Mouse (Mus musculus): ENCODE results near the gene Dlat. TPM values are rescaled to one million over a fixed set of nuclear protein-coding genes. Genes with fewer than 3 reads are reported as not detected.

Gene Dlat
- polyA plus RNA-seq, 1 experiment from 2014 or later, result 47.4 TPM

DNA sequence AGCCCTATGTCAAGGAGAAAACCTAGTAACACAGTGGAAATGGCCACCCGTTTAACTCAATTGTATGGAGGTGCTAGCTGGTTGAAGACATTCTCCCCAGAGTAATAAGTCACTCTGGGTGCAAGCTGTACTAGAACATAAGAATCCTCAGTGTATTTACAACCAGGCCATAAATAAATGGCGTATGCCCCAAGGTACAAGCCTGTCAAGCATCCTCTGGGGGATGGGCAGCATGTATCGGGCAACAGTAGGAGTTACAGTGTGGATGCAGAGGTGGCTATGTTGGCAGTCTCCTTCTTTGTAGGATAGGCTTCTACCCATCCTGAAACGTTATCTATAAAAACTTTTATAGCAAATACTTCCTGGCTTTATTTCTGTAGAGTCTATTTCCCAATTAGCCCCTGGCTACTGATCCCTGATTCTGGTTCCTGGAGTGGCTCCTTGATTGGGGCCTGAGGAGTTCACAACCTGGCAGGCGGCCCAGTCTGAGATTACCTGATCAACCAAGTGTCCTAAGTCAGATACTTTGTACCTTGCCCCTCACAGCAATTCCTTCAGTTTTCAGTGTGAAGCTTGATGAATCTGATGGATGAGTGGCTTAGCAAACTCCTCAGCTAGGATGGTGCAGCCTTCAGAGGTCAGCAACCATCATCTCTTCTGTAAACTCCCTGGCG, 74.3 kb downstream of the Dlat start:
- H3K4me1 ChIP-seq, result no peaks in the 10 kb centered on the region
- H3K4me3 ChIP-seq, result no peak overlapping the region
- WGBS, result 78% methylated on average over 6 of the region's 6 CpGs
- H3K9ac ChIP-seq, result no peak overlapping the region
- no peaks in the 10 kb centered on the region for H3K9me3 ChIP-seq
- H3K27me3 ChIP-seq, result no peaks in the 10 kb centered on the region
- no peaks in the 10 kb centered on the region for H3K36me3 ChIP-seq
- no peak overlapping the region for H3K27ac ChIP-seq
- ATAC-seq (ENCODE audit: insufficient number of reproducible peaks, insufficient read depth, low FRiP score, low TSS enrichment), result no peak
- no peak overlapping the region for H3K4me2 ChIP-seq (replicated peaks)

Other genes starting within 250 kb of the Dlat start
- gene Plet1, start 165.3 kb downstream of the Dlat start, polyA plus RNA-seq (2016; fragmentation: Nextera tagmentation; extraction: Ambion mirVana), result 1.2 TPM in 2 replicates
- 71.9 and 73.6 TPM in 2 replicates for gene Pts, start 131.1 kb downstream of the Dlat start, polyA plus RNA-seq (2016; fragmentation: Nextera tagmentation; extraction: Ambion mirVana)
- 3.3 and 5.1 TPM in 2 replicates for gene Il18, start 105.0 kb downstream of the Dlat start, polyA plus RNA-seq (2016; fragmentation: Nextera tagmentation; extraction: Ambion mirVana)
- 0.12 TPM in 1 of 2 replicates, not detected in the other for gene Bco2, start 104.6 kb downstream of the Dlat start, polyA plus RNA-seq (2016; fragmentation: Nextera tagmentation; extraction: Ambion mirVana)
- gene Tex12, start 98.5 kb downstream of the Dlat start, polyA plus RNA-seq (2016; fragmentation: Nextera tagmentation; extraction: Ambion mirVana), result not detected in 2 replicates
- gene Sdhd, start 56.0 kb downstream of the Dlat start, polyA plus RNA-seq (2016; fragmentation: Nextera tagmentation; extraction: Ambion mirVana), result 240 and 246 TPM in 2 replicates
- gene Timm8b, start 55.9 kb downstream of the Dlat start, polyA plus RNA-seq (2016; fragmentation: Nextera tagmentation; extraction: Ambion mirVana), result 304 and 322 TPM in 2 replicates
- gene Pih1d2, start 42.5 kb downstream of the Dlat start, polyA plus RNA-seq (2016; fragmentation: Nextera tagmentation; extraction: Ambion mirVana), result 4.4 and 4.8 TPM in 2 replicates
- gene Nkapd1, start 42.3 kb downstream of the Dlat start, polyA plus RNA-seq (2016; fragmentation: Nextera tagmentation; extraction: Ambion mirVana), result 28.5 and 31.4 TPM in 2 replicates
- gene Dixdc1, start 79.7 kb upstream of the Dlat start, polyA plus RNA-seq (2016; fragmentation: Nextera tagmentation; extraction: Ambion mirVana), result 20.2 and 20.8 TPM in 2 replicates
- gene 2310030G06Rik, start 86.8 kb upstream of the Dlat start, polyA plus RNA-seq (2016; fragmentation: Nextera tagmentation; extraction: Ambion mirVana), result 4.5 and 4.6 TPM in 2 replicates
- 25.4 and 36.0 TPM in 2 replicates for gene Cryab, start 91.5 kb upstream of the Dlat start, polyA plus RNA-seq (2016; fragmentation: Nextera tagmentation; extraction: Ambion mirVana)
- gene Hspb2, start 92.6 kb upstream of the Dlat start, polyA plus RNA-seq (2016; fragmentation: Nextera tagmentation; extraction: Ambion mirVana), result 8.5 and 10.1 TPM in 2 replicates
- 10.5 and 12.5 TPM in 2 replicates for gene Fdxacb1, start 108.5 kb upstream of the Dlat start, polyA plus RNA-seq (2016; fragmentation: Nextera tagmentation; extraction: Ambion mirVana)
- 43.9 and 44.1 TPM in 2 replicates for gene Alg9, start 115.2 kb upstream of the Dlat start, polyA plus RNA-seq (2016; fragmentation: Nextera tagmentation; extraction: Ambion mirVana)
- gene 1110032A03Rik, start 115.7 kb upstream of the Dlat start, polyA plus RNA-seq (2016; fragmentation: Nextera tagmentation; extraction: Ambion mirVana), result 31.5 and 34.2 TPM in 2 replicates
- 96.2 and 96.6 TPM in 2 replicates for gene Ppp2r1b, start 185.5 kb upstream of the Dlat start, polyA plus RNA-seq (2016; fragmentation: Nextera tagmentation; extraction: Ambion mirVana)

Measured in embryonic facial prominence, embryonic 12.5 days (tissue).